ENCODE assay signal across 8 mouse cellular contexts in genomic region chr15:6708526-6709441, GRCm38 (mm10). TPM values are rescaled to one million over a fixed set of nuclear protein-coding genes. Genes with fewer than 3 reads are reported as not detected.
DNase-seq lines count a peak whose midpoint lies in the region; ATAC-seq and TF ChIP-seq lines count a peak whose summit lies in the region.

No protein-coding gene starts in this region.

- H3K27me3 ChIP-seq in intestine, embryonic 15.5 days (replicated peaks), result no peaks in the 10 kb centered on the region
- no peaks in the 10 kb centered on the region for H3K27me3 ChIP-seq in liver, embryonic 15.5 days
- H3K27me3 ChIP-seq in neural tube, embryonic 11.5 days (ENCODE audit: control insufficient read depth, insufficient read depth, low read length), result no peaks in the 10 kb centered on the region
- no peaks in the 10 kb centered on the region for H3K27me3 ChIP-seq in testis, adult 2 months (ENCODE audit: control insufficient read depth, insufficient read depth, low read length)

- no peak for TF ChIP-seq CTCF in testis, adult 2 months (IDR thresholded peaks at IDR 0.05; ENCODE audit: control insufficient read depth, insufficient read depth, insufficient replicate concordance, low read depth, low read length)

- peak; percentile 34 for DNase-seq in retina, postnatal 1 day
- no peak for DNase-seq in retina, embryonic 14.5 days (ENCODE audit: low spot score)
- peak; percentile 37 to 55 for DNase-seq in cerebellum, postnatal 10 days
- peak; percentile 28 to 40 for DNase-seq in frontal cortex, postnatal 10 days (ENCODE audit: low spot score in 2 of 2)
- peak; percentile 55 for DNase-seq in neural tube, embryonic 11.5 days (ENCODE audit: low spot score)

- H3K36me3 ChIP-seq in intestine, embryonic 15.5 days, result no peaks in the 10 kb centered on the region
- no peaks in the 10 kb centered on the region for H3K36me3 ChIP-seq in liver, embryonic 15.5 days (replicated peaks)
- no peaks in the 10 kb centered on the region for H3K36me3 ChIP-seq in neural tube, embryonic 11.5 days (ENCODE audit: control insufficient read depth, insufficient read depth, low read length)
- no peaks in the 10 kb centered on the region for H3K36me3 ChIP-seq in testis, adult 2 months (ENCODE audit: control insufficient read depth, insufficient read depth, low read length)

- H3K4me3 ChIP-seq in intestine, embryonic 15.5 days (replicated peaks), result peak overlapping the region; percentile 92
- H3K4me3 ChIP-seq in liver, embryonic 15.5 days (replicated peaks), result peak overlapping the region; percentile 96
- peak overlapping the region; percentile 94 for H3K4me3 ChIP-seq in neural tube, embryonic 11.5 days (ENCODE audit: low read depth, low read length)
- H3K4me3 ChIP-seq in testis, adult 2 months (ENCODE audit: control insufficient read depth, low read depth, low read length), result peak overlapping the region; percentile 92

- H3K9ac ChIP-seq in intestine, embryonic 15.5 days, result peak overlapping the region; percentile 93
- H3K9ac ChIP-seq in liver, embryonic 15.5 days, result peak overlapping the region; percentile 97
- H3K9ac ChIP-seq in neural tube, embryonic 11.5 days (ENCODE audit: low read length), result peak overlapping the region; percentile 92

- H3K4me1 ChIP-seq in intestine, embryonic 15.5 days (replicated peaks), result peaks cover 11% of the 10 kb centered on the region; the same call in 1 of the 2 replicates
- H3K4me1 ChIP-seq in liver, embryonic 15.5 days (replicated peaks), result peaks cover 67% of the 10 kb centered on the region
- H3K4me1 ChIP-seq in neural tube, embryonic 11.5 days (ENCODE audit: control insufficient read depth, insufficient read depth, low read length), result peaks cover 8% of the 10 kb centered on the region; the same call in 1 of the 2 replicates
- H3K4me1 ChIP-seq in testis, adult 2 months (ENCODE audit: control insufficient read depth, insufficient read depth, low read length), result peaks cover 4% of the 10 kb centered on the region

- peak overlapping the region; percentile 96 for H3K27ac ChIP-seq in intestine, embryonic 15.5 days
- peak overlapping the region; percentile 97 for H3K27ac ChIP-seq in liver, embryonic 15.5 days (replicated peaks)
- peak overlapping the region; percentile 96 for H3K27ac ChIP-seq in neural tube, embryonic 11.5 days (ENCODE audit: low read depth, low read length)
- peak overlapping the region; percentile 82 for H3K27ac ChIP-seq in testis, adult 2 months (ENCODE audit: control insufficient read depth, insufficient read depth, low read depth, low read length)

- peak overlapping the region; percentile 85 for H3K4me2 ChIP-seq in intestine, embryonic 15.5 days (replicated peaks)
- peak overlapping the region; percentile 82 for H3K4me2 ChIP-seq in liver, embryonic 15.5 days
- peak overlapping the region; percentile 81 for H3K4me2 ChIP-seq in neural tube, embryonic 11.5 days (ENCODE audit: low read depth)

- ATAC-seq in intestine, embryonic 15.5 days, result peak; percentile 78
- peak; percentile 48 for ATAC-seq in liver, embryonic 15.5 days (ENCODE audit: insufficient read depth)
- ATAC-seq in neural tube, embryonic 11.5 days (ENCODE audit: insufficient read depth, low FRiP score, low TSS enrichment), result peak; percentile 66

- TF ChIP-seq POLR2A in testis, adult 2 months (IDR thresholded peaks at IDR 0.05; ENCODE audit: control insufficient read depth, low read depth, low read length), result peak; percentile 23; the same call in 1 of the 2 replicates

- H3K9me3 ChIP-seq in intestine, embryonic 15.5 days, result no peaks in the 10 kb centered on the region
- H3K9me3 ChIP-seq in liver, embryonic 15.5 days (replicated peaks), result no peaks in the 10 kb centered on the region
- H3K9me3 ChIP-seq in neural tube, embryonic 11.5 days (ENCODE audit: control insufficient read depth, low read length), result no peaks in the 10 kb centered on the region

- WGBS in intestine, embryonic 15.5 days, result under 1% methylated on average over 83 of the region's 89 CpGs
- WGBS in liver, embryonic 15.5 days (ENCODE audit: insufficient replicate concordance), result under 1% methylated on average over 78 of the region's 89 CpGs
- under 1% methylated on average over 48 of the region's 89 CpGs for WGBS in neural tube, embryonic 11.5 days

RNA-seq across cellular contexts. Expression of gene Rictor, which starts 0.6 kb away (rescaled TPM):
- polyA plus RNA-seq in intestine, embryonic 15.5 days (2015; fragmentation: Nextera tagmentation; extraction: Ambion mirVana), result 32.6 and 36.9 TPM in 2 replicates
- polyA plus RNA-seq in liver, embryonic 15.5 days (2015; fragmentation: Nextera tagmentation; extraction: Ambion mirVana), result 17.6 and 19.3 TPM in 2 replicates
- 45.4 and 53.3 TPM in 2 replicates for polyA plus RNA-seq in neural tube, embryonic 11.5 days (2014; fragmentation: Nextera tagmentation; extraction: Ambion mirVana)
- polyA plus RNA-seq in testis, adult 2 months (2012; rRNA removed), result 4.2 and 5.4 TPM in 2 replicates
